Mouse (Mus musculus) thymus, adult 2 months (tissue): Measurements from ENCODE around the gene Ifna4. TPM values are rescaled to one million over a fixed set of nuclear protein-coding genes. Genes with fewer than 3 reads are reported as not detected.
A peak's percentile ranks its signal among the peaks of the same experiment; 100 is the strongest.
"Not testable (repeated sequence)": the region's sequence is repeated elsewhere in the genome, so short reads cannot be mapped to it uniquely, and the experiment has no call there.

ENCODE experiments used
- DNase-seq: peaks from one replicate; pipeline ENCODE4 v3.0.0; 2021
- H3K27ac ChIP-seq: fragments of 200-500 bp; 2 replicates; pipeline ENCODE4 v1.5.1; 2012; ENCODE audit warnings: low read length, control low read depth; ENCODE audit not compliant: control insufficient read depth, insufficient read depth
- H3K27me3 ChIP-seq: fragments of 200-500 bp; 2 replicates; pipeline ENCODE4 v1.6.1; 2012; ENCODE audit warnings: mild to moderate bottlenecking, low read length, moderate library complexity, mixed read lengths; ENCODE audit not compliant: control insufficient read depth, insufficient read depth
- H3K36me3 ChIP-seq: fragments of 200-500 bp; 2 replicates; pipeline ENCODE4 v1.6.1; 2012; ENCODE audit warnings: mild to moderate bottlenecking, low read length, moderate library complexity; ENCODE audit not compliant: control insufficient read depth, insufficient read depth
- H3K4me1 ChIP-seq: fragments of 200-500 bp; replicated peaks from 2 replicates; pipeline ENCODE4 v1.6.1; 2012; ENCODE audit warnings: low read length; ENCODE audit not compliant: control insufficient read depth, insufficient read depth
- H3K4me3 ChIP-seq: fragments of 200-500 bp; 2 replicates; pipeline ENCODE4 v1.5.1; 2012; ENCODE audit warnings: mild to moderate bottlenecking, low read length, control low read depth, moderate library complexity; ENCODE audit not compliant: control insufficient read depth, insufficient read depth
- CTCF ChIP-seq: fragments of 200-500 bp; IDR thresholded peaks from 2 replicates; pipeline ENCODE4 v1.5.1; 2012; ENCODE audit warnings: mild to moderate bottlenecking, control low read depth, low read length, moderate library complexity, borderline replicate concordance; ENCODE audit not compliant: control insufficient read depth, poor library complexity, insufficient read depth; ENCODE audit errors: extremely low read depth
- POLR2A ChIP-seq: fragments of 200-500 bp; IDR thresholded peaks from 2 replicates; pipeline ENCODE4 v1.6.1; 2012; ENCODE audit warnings: mild to moderate bottlenecking, low read length, control low read depth, moderate library complexity; ENCODE audit not compliant: control insufficient read depth, poor library complexity, insufficient read depth; ENCODE audit errors: extremely low read depth
- WGBS: fragments of 180-500 bp; shearing (Covaris S2); methylation state at CpG from one replicate; pipeline ENCODE4 v1.1.7; 2018; 5-methylcytosine and 5-hydroxymethylcytosine counted together
- polyA plus RNA-seq: library from polyadenylated mRNA; depleted of rRNA; stranded (reverse); fragments of >200 nt; gene quantifications from 2 replicates; pipeline ENCODE4 v1.2.3, GENCODE M21; 2012

Ifna4 gene
- polyA plus RNA-seq, 1 experiment: not detected

GRCm38 (mm10) chr4:88815928-88816327 lies 25.7 kb upstream of the Ifna4 start, which contains the start of gene Ifna7:
Ifna7 (plus strand) TSS chr4:88816228.
- Histone ChIP-seq H3K4me1 (no peaks in the 10 kb centered on the region), H3K27me3 (no peaks in the 10 kb centered on the region), H3K4me3 (no peak within 1 kb of the TSS), H3K27ac (no peak within 1 kb of the TSS), H3K36me3 (no peaks in the 10 kb centered on the region)
- DNase-seq: no peak
- WGBS: 75% methylated on average over 3 of the region's 3 CpGs
- TF ChIP-seq CTCF: no peak
- no peak for TF ChIP-seq POLR2A

GRCm38 (mm10) chr4:88819659-88820058 lies 22.0 kb upstream of the Ifna4 start, which contains the start of gene Ifna11:
Ifna11 (plus strand) TSS chr4:88819959.
- DNase-seq: no peak
- 100% methylated on average over 1 of the region's 1 CpGs for WGBS
- Histone ChIP-seq H3K27ac (no peak within 1 kb of the TSS), H3K27me3 (no peaks in the 10 kb centered on the region), H3K36me3 (no peaks in the 10 kb centered on the region), H3K4me3 (no peak within 1 kb of the TSS), H3K4me1 (no peaks in the 10 kb centered on the region)
- TF ChIP-seq CTCF: no peak
- no peak for TF ChIP-seq POLR2A

DNA sequence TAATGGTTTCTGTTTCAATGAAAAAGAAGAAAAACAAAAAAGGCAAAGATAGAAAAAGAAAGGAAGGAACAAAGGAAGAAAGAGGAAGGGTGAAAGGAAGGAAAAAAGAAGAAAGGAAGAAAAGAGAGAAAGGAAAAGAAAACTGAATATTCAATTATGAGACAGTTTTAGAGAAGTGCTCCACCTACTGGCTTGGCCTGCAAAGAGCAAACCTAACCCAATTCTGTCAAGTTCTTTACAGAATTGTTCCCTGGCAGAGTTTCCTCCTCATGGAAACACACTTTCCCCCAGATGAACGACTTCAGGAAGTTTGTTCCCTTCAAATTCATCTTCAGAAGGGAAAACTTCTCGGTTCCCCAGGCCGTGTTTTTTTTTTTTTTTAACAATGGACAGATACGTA lies 18.7 kb upstream of the Ifna4 start:
- no peaks in the 10 kb centered on the region for H3K27me3 ChIP-seq
- H3K36me3 ChIP-seq: no peaks in the 10 kb centered on the region
- peak; percentile 17 for DNase-seq
- no peaks in the 10 kb centered on the region for H3K4me1 ChIP-seq
- TF ChIP-seq CTCF: no peak
- TF ChIP-seq POLR2A: no peak
- no peak overlapping the region for H3K27ac ChIP-seq
- no peak overlapping the region for H3K4me3 ChIP-seq
- 29% methylated on average over 4 of the region's 4 CpGs for WGBS

GRCm38 (mm10) chr4:88827116-88827515 lies 14.5 kb upstream of the Ifna4 start, which contains the start of gene Ifna6:
Ifna6 (plus strand) TSS chr4:88827416.
- H3K4me3 ChIP-seq, H3K36me3 ChIP-seq, DNase-seq, H3K27me3 ChIP-seq, H3K4me1 ChIP-seq, H3K27ac ChIP-seq: not testable (repeated sequence)

GRCm38 (mm10) chr4:88830523-88830922 lies 11.1 kb upstream of the Ifna4 start:
- no peak overlapping the region for H3K27ac ChIP-seq
- WGBS: 36% methylated on average over 4 of the region's 4 CpGs
- peak; percentile 54 for DNase-seq
- no peaks in the 10 kb centered on the region for H3K4me1 ChIP-seq
- H3K27me3 ChIP-seq: no peaks in the 10 kb centered on the region
- H3K4me3 ChIP-seq: no peak overlapping the region
- H3K36me3 ChIP-seq: no peaks in the 10 kb centered on the region
- TF ChIP-seq CTCF (no peak), POLR2A (no peak)

DNA sequence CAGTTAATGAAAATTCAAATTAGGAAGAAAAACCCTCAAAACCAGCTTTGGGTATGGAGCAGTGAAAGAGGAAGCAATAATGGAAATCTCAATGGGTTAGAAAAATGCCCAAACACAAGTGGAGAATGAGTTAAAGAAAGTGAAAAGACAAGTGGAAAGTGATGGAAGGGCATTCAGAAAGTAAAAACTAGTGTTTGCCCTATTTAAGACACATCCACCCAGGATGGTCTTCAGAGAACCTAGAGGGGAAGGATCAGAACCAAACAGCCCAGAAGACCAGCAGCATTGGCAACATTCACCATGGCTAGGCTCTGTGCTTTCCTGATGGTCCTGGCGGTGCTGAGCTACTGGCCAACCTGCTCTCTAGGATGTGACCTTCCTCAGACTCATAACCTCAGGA lies 6.4 kb upstream of the Ifna4 start, which contains the start of gene Ifna5:
Ifna5 (plus strand) TSS at position 301 of the 400 bp plus-strand sequence.
- not testable (repeated sequence) for H3K4me1 ChIP-seq, H3K27me3 ChIP-seq, H3K27ac ChIP-seq, H3K4me3 ChIP-seq, DNase-seq, H3K36me3 ChIP-seq
- 79% methylated on average over 1 of the region's 1 CpGs for WGBS

DNA sequence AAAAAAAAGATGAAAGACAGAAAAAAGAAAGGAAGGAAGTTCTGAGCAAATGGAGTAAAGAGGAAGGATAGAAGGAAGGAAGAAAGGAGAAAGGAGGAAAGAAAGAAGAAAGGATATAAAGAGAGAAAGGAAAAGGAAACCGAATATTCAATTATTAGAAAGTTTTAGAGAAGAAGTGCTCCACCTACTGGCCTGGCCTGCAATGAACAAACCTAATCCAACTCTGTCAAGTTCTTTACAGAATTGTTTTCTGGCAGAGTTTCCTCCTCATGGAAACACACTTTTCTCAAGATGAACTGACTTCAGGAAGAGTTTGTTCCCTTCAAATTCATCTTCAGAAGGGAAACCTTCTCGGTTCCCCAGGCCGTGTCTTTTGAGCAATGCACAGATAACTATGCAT lies 2.8 kb upstream of the Ifna4 start:
- DNase-seq: peak; percentile 11
- WGBS: 45% methylated on average over 3 of the region's 3 CpGs

DNA sequence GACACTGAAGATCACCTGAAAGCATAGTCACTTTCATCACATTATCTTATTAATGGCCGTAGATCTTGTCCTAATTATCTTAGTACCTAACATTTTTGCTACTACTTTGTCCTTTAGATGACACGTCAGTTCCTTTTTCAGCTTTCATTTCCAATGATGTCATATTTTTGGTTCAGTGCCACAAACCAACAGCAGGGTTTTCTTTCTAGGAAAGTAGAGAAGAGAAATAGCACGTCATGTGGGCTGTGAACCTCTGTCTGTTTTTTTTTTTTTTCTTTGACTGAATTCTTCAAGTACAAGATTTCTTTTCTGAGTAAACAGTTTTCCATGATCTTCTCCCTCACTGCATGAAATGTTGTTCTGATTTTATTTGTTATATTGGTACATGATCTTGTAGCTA lies 1.6 kb upstream of the Ifna4 start:
- WGBS: 44% methylated on average over 3 of the region's 3 CpGs
- no peak for DNase-seq
- Histone ChIP-seq H3K36me3 (no peaks in the 10 kb centered on the region), H3K4me1 (no peaks in the 10 kb centered on the region), H3K27ac (no peak overlapping the region), H3K27me3 (no peaks in the 10 kb centered on the region), H3K4me3 (no peak overlapping the region)
- TF ChIP-seq POLR2A: no peak
- TF ChIP-seq CTCF: no peak

More for the DNA sequence above, 2.8 kb upstream of the Ifna4 start:
- TF ChIP-seq POLR2A (no peak), CTCF (no peak)
- H3K27me3 ChIP-seq: no peaks in the 10 kb centered on the region
- no peak overlapping the region for H3K4me3 ChIP-seq
- no peak overlapping the region for H3K27ac ChIP-seq
- H3K36me3 ChIP-seq: no peaks in the 10 kb centered on the region
- H3K4me1 ChIP-seq: no peaks in the 10 kb centered on the region
